Mouse (Mus musculus) kidney, embryonic 16.5 days (tissue): Measurements from ENCODE around the gene Rgs6. TPM values are rescaled to one million over a fixed set of nuclear protein-coding genes. Genes with fewer than 3 reads are reported as not detected.

ENCODE experiments used
- ATAC-seq: fragments of 200-750 bp; cut with Nextera tagmentation; 2 replicates; pipeline ENCODE4 v1.8.0; 2017; ENCODE audit warnings: moderate TSS enrichment; ENCODE audit not compliant: low FRiP score, low TSS enrichment
- H3K27ac ChIP-seq: fragments of 300-500 bp; sonication (generic); 2 replicates; pipeline ENCODE4 v1.5.1; 2014; ENCODE audit warnings: low read length
- H3K27me3 ChIP-seq: fragments of 300-500 bp; sonication (generic); 2 replicates; pipeline ENCODE4 v1.6.1; 2014; ENCODE audit warnings: low read length, control low read depth, mixed read lengths; ENCODE audit not compliant: insufficient read depth
- H3K36me3 ChIP-seq: fragments of 300-500 bp; sonication (generic); 2 replicates; pipeline ENCODE4 v1.6.1; 2014; ENCODE audit warnings: low read length, control low read depth, mixed read lengths; ENCODE audit not compliant: insufficient read depth
- H3K4me1 ChIP-seq: fragments of 300-500 bp; sonication (generic); 2 replicates; pipeline ENCODE4 v1.6.1; 2014; ENCODE audit warnings: low read length, control low read depth, mixed read lengths; ENCODE audit not compliant: insufficient read depth
- H3K4me2 ChIP-seq: fragments of 300-500 bp; sonication (generic); replicated peaks from 2 replicates; pipeline ENCODE4 v1.6.1; 2014; ENCODE audit warnings: low read depth, low read length
- H3K4me3 ChIP-seq: fragments of 300-500 bp; sonication (generic); 2 replicates; pipeline ENCODE4 v1.5.1; 2014; ENCODE audit warnings: mild to moderate bottlenecking, low read length
- H3K9ac ChIP-seq: fragments of 300-500 bp; sonication (generic); replicated peaks from 2 replicates; pipeline ENCODE4 v1.6.1; 2014; ENCODE audit warnings: low read length
- H3K9me3 ChIP-seq: fragments of 300-500 bp; sonication (generic); 2 replicates; pipeline ENCODE4 v1.6.1; 2016; ENCODE audit warnings: low read length, control low read depth
- WGBS: fragments of 180-500 bp; shearing (Covaris S2); extraction: QIAGEN DNeasy Blood & Tissue Kit; methylation state at CpG from one replicate; pipeline ENCODE4 v1.1.7; 2014; 5-methylcytosine and 5-hydroxymethylcytosine counted together
- polyA plus RNA-seq: library from polyadenylated mRNA; unstranded; fragments of >200 nt; fragmentation: Nextera tagmentation; extraction: Ambion mirVana; gene quantifications from 2 replicates; pipeline ENCODE4 v1.2.1, GENCODE M21; 2015

Gene Rgs6
- polyA plus RNA-seq, 1 experiment from 2014 or later: 2.7 TPM

DNA sequence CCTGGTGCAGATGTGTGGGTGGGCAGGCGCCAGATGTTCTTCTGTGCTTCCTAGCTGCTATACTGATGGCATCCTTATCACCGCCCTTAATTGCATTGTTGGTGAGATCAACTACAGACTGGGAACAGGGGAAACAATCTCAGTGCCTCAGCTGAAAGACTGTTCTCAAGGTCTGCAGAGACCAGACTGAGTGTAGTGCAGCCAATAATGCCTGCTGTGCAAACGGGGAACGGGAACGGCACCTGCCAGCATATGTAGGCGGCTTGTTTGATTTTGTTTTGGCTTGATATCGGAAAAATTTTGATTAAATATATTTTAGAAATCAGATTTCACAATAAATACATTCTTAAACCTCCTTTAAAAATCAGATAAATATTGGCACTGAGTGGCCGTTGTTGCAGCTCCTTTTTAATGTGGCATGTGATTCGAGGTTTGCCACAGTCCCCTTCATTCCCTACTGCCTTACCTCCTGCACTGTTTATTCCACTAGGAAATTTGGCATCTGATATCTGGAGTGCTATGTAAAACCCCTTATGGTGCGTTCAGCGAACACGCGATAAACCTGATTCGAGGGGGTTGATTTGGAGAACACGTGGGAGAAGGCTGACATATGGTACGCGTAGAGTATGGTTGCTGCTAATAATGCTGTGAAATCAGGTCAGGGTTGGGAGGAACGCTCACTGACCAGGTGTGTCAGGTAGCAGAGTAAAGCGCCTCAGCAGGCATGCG lies 333.4 kb downstream of the Rgs6 start:
- Histone ChIP-seq H3K27ac (no peak overlapping the region), H3K36me3 (no peaks in the 10 kb centered on the region), H3K9ac (no peak overlapping the region), H3K4me1 (peaks cover 11% of the 10 kb centered on the region), H3K27me3 (no peaks in the 10 kb centered on the region), H3K4me3 (no peak overlapping the region), H3K4me2 (no peak overlapping the region), H3K9me3 (no peaks in the 10 kb centered on the region)
- WGBS: 93% methylated on average over 20 of the region's 20 CpGs
- no peak for ATAC-seq

DNA sequence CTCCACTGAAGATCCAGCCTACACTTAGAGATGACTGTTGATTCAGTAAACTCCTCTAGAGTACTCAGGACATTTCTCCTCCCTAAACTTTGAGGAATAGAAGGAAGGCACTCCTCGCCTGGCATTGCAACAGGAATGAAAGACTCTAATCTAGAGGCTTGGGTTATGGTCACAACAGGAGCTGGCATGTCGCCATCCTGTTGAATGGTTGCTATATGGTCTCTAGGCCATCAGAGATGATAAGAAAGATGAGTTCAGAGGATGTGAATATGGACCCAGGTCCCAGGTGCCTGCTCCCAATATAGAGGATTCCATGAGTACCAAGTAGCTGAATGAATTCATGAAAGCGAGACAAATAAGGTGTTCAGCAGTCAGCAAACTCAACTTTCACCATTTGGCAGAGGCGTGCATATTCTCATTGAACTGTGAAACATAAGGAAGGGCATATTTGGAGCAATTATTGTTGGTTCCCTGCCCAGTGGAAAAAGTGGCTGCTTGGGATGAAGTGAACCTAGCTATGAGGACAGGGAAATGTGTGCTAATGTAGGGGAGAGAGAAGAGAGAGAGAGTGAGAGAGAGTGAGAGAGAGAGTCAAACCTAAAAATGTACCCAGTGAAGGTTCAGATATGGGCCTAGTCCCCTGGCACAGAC lies 334.9 kb downstream of the Rgs6 start:
- no peak overlapping the region for H3K4me3 ChIP-seq
- peaks cover 11% of the 10 kb centered on the region for H3K4me1 ChIP-seq
- H3K4me2 ChIP-seq: no peak overlapping the region
- WGBS: 93% methylated on average over 4 of the region's 4 CpGs
- no peak for ATAC-seq
- no peak overlapping the region for H3K27ac ChIP-seq
- no peaks in the 10 kb centered on the region for H3K36me3 ChIP-seq
- no peaks in the 10 kb centered on the region for H3K9me3 ChIP-seq
- H3K27me3 ChIP-seq: no peaks in the 10 kb centered on the region
- H3K9ac ChIP-seq: no peak overlapping the region

DNA sequence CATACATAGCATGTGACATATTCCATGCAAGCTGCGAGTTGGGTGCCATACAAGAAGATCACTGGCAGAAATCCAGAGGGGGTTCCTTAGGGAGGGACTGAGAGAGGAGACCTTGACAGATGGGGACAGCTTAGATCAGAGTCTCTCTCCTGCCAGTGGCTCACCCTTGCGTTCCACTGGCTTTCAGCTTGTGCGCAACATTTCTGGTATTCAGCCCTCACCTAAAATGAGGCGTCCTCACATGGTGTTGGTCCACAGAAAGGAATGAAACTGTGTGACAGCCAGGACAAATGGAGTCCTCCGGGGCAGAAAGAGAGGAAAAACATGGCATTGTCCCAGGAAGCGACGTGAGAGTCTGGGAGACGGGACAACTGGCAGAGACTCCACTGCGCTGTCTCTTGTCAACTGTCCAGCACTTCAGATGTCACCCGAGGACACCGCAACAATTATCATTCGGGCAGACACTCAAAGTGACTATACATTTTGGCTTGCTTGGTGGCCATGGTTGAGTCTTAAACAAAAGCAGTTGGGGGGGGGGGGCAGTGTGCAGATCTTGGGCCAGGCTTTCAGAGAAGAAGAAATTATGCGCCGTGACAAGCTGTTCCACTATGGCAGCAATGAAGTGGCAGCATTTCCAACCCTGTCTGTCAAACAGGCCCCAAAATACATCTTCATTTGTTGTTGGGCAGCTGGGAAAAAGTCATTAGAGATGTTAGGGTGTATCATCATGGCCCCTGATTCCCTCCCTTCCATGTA lies 344.8 kb downstream of the Rgs6 start:
- no peak overlapping the region for H3K9ac ChIP-seq
- no peak overlapping the region for H3K4me2 ChIP-seq
- H3K4me1 ChIP-seq: no peaks in the 10 kb centered on the region
- H3K36me3 ChIP-seq: no peaks in the 10 kb centered on the region
- H3K4me3 ChIP-seq: no peak overlapping the region
- 84% methylated on average over 14 of the region's 14 CpGs for WGBS
- H3K27me3 ChIP-seq: no peaks in the 10 kb centered on the region
- H3K9me3 ChIP-seq: no peaks in the 10 kb centered on the region
- no peak for ATAC-seq
- H3K27ac ChIP-seq: no peak overlapping the region

DNA sequence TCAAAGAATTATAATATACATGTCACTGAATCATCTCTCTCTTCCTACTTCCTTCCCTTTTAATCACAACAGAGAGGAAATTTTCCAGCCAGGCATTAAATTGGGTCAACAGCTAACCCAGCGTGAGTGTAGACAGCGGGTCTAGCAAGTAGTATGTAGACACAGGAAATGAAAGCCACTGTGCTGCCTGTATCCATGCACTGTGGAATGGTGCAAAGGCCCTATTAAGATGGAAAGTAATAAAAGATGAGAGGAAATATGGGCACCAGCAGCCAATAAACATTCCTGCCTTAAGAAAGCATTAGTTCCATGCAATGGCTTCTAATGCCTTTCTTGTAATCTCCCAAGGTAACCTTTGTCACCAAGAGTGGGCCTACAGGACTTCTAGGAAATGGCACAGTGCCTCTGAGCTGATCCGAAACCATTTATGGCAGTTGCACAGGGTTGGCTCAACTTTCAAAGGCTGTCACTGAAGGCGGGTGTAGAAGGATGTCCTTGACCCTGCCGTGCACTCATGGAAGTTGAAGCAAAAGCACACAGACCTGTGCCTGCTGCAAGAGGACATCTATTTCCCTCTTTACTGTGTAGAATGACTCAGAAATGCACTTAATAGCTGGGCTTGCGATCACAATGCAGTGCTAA lies 347.1 kb downstream of the Rgs6 start:
- no peaks in the 10 kb centered on the region for H3K36me3 ChIP-seq
- no peaks in the 10 kb centered on the region for H3K9me3 ChIP-seq
- WGBS: 58% methylated on average over 6 of the region's 6 CpGs
- H3K4me2 ChIP-seq: no peak overlapping the region
- no peak overlapping the region for H3K27ac ChIP-seq
- no peak for ATAC-seq
- H3K4me3 ChIP-seq: no peak overlapping the region
- H3K9ac ChIP-seq: no peak overlapping the region
- H3K27me3 ChIP-seq: no peaks in the 10 kb centered on the region
- no peaks in the 10 kb centered on the region for H3K4me1 ChIP-seq

DNA sequence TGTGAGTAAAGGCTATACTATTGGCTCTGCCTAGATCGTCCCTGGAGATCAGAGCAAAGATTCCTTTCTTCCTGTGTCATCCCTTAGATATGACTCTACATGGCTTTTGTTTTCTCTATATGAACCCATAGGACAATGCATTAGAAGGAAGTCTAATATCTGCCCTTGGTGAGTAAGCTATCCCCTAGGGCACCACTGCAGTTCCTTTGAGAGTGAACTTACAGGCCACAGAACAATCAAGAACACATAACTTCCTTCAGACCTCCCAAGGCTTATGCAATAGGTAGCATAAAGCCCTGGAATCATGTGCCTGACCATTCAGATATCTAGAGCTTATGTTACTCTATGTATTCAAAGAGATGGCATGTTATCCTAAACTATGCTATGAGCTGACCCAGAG lies 347.7 kb downstream of the Rgs6 start:
- Histone ChIP-seq H3K9ac (no peak overlapping the region), H3K4me3 (no peak overlapping the region), H3K27me3 (no peaks in the 10 kb centered on the region), H3K9me3 (no peaks in the 10 kb centered on the region), H3K4me2 (no peak overlapping the region), H3K36me3 (no peaks in the 10 kb centered on the region), H3K27ac (no peak overlapping the region), H3K4me1 (no peaks in the 10 kb centered on the region)
- WGBS: 81% methylated on average over 1 of the region's 1 CpGs
- ATAC-seq: no peak

DNA sequence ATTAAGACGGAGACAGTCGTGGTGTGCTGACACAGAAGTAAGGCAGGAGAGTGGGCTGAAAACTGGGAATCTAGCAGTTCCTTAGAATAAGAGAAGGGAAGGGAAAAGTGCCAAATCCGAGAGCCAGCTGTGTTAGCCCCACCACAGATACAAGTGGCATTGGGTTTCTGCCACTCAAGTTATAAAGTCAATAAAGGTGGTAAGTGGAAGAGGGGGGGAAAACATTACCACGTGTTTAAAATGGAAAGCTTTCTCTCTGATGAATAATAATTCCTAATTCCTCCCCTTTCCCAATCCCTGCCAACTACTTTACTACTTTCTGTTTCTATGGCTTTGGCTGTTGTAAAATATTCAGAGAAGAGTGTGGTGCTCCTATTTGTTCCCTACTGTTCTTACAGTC lies 352.4 kb downstream of the Rgs6 start:
- H3K9ac ChIP-seq: no peak overlapping the region
- no peaks in the 10 kb centered on the region for H3K36me3 ChIP-seq
- H3K4me3 ChIP-seq: no peak overlapping the region
- H3K4me2 ChIP-seq: no peak overlapping the region
- H3K27me3 ChIP-seq: no peaks in the 10 kb centered on the region
- no peak overlapping the region for H3K27ac ChIP-seq
- no peak for ATAC-seq
- no peaks in the 10 kb centered on the region for H3K4me1 ChIP-seq
- H3K9me3 ChIP-seq: no peaks in the 10 kb centered on the region
- 70% methylated on average over 4 of the region's 4 CpGs for WGBS

DNA sequence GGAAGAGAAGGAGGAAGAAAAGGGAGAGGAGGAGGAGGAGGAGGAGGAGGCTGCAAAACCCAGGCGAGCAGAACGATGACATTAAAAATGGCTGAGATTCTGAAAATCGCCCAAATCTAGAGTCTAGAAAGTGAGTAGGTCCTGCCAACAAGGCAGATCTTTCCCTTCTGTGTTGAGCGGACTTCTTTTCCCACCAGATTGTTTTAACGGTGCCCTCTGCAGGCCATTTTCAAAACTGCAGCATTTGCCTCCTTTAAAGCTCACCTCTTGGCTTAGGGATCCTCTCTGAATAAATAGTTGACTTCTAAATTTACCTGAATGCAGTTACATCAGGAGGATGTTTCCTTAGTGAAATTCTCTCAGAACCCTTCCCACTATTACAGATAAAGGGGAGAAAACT lies 358.4 kb downstream of the Rgs6 start:
- Histone ChIP-seq H3K4me1 (no peaks in the 10 kb centered on the region), H3K27ac (no peak overlapping the region), H3K9me3 (no peaks in the 10 kb centered on the region), H3K27me3 (no peaks in the 10 kb centered on the region), H3K9ac (0 out of 2 replicates have a peak overlapping the region, but pooled peaks have one; percentile 26), H3K4me3 (no peak overlapping the region), H3K4me2 (peak overlapping the region; percentile 35; the same call in 1 of the 2 replicates), H3K36me3 (no peaks in the 10 kb centered on the region)
- ATAC-seq: 0 out of 2 replicates have a peak, but pooled peaks have one; percentile 35
- 13% methylated on average over 5 of the region's 5 CpGs for WGBS

DNA sequence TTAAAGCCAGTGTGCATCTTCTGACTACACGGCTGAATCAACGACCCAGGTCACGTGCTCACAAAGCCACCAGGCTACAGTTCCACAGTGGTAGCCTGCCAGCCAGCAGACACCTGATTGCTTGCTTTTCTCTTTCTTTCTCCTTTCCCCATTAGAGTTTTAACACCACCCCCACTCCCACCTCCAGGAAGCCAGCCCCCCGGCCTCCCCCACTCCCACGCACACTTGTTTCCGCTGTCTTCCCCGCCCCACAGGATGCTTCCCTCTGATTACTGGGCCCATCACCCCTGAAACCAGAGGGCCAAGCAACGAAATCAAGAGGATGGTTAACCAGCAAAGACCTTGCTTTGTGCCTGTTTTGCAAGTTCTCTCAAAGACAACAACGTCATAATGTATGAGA lies 373.0 kb downstream of the Rgs6 start:
- no peak overlapping the region for H3K4me2 ChIP-seq
- no peak for ATAC-seq
- H3K4me3 ChIP-seq: no peak overlapping the region
- H3K9me3 ChIP-seq: no peaks in the 10 kb centered on the region
- H3K9ac ChIP-seq: no peak overlapping the region
- H3K36me3 ChIP-seq: no peaks in the 10 kb centered on the region
- no peaks in the 10 kb centered on the region; the same call in 1 of the 2 replicates for H3K4me1 ChIP-seq
- H3K27me3 ChIP-seq: no peaks in the 10 kb centered on the region
- no peak overlapping the region for H3K27ac ChIP-seq
- 37% methylated on average over 9 of the region's 9 CpGs for WGBS

DNA sequence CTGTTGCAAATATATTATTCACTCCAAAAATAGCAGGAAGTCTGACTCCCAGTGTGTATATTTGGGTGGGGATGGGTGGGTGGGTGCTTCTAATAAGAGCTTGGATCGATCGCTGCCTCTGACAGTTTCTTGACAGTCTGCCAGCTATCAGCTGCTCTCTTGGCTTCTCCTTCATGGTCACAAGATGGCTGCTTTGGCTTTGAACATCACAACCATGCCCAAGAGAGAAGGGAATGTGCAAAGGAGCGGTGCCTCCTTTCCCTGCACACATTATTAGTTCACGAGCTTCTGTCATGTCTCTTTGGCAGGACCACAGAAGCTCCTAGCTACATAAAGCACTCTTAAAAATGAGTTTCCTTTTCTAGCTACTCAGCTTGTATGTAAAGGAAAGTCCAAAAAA lies 373.8 kb downstream of the Rgs6 start:
- H3K9me3 ChIP-seq: no peaks in the 10 kb centered on the region
- H3K9ac ChIP-seq: no peak overlapping the region
- no peaks in the 10 kb centered on the region for H3K36me3 ChIP-seq
- H3K4me3 ChIP-seq: no peak overlapping the region
- no peaks in the 10 kb centered on the region for H3K27me3 ChIP-seq
- no peaks in the 10 kb centered on the region; the same call in 1 of the 2 replicates for H3K4me1 ChIP-seq
- 72% methylated on average over 4 of the region's 4 CpGs for WGBS
- ATAC-seq: no peak
- no peak overlapping the region for H3K27ac ChIP-seq
- no peak overlapping the region for H3K4me2 ChIP-seq
